Mouse (Mus musculus) MEL (cell line): ENCODE measurements around the gene Klre1. TPM values are rescaled to one million over a fixed set of nuclear protein-coding genes. Genes with fewer than 3 reads are reported as not detected.

Experiments used
- DNase-seq: peaks from one replicate; pipeline ENCODE4 v3.0.0; 2011; ENCODE audit warnings: low read depth, low spot score
- H3K27ac ChIP-seq: 2 replicates; pipeline ENCODE4 v1.5.1; 2012; ENCODE audit warnings: low read depth, mild to moderate bottlenecking, control low read depth, low read length, moderate library complexity; ENCODE audit not compliant: control insufficient read depth
- H3K27me3 ChIP-seq, 2 experiments: fragments of 150-350 bp in 1 of 2; sonication (generic) in 1 of 2; 2 replicates each; pipeline ENCODE4 v1.6.1; 2012; ENCODE audit warnings: low read length in 2 of 2, mild to moderate bottlenecking in 2 of 2, improper control_type of control experiment in 1 of 2, moderate library complexity in 1 of 2; ENCODE audit not compliant: insufficient read depth in 2 of 2, control insufficient read depth in 1 of 2
- H3K36me3 ChIP-seq, 2 experiments: 2 replicates each; pipeline ENCODE4 v1.6.1; 2012 to 2014; ENCODE audit warnings: low read length in 2 of 2, improper control_type of control experiment in 1 of 2, inconsistent platforms in 1 of 2, mild to moderate bottlenecking in 1 of 2; ENCODE audit not compliant: insufficient read depth in 2 of 2, control insufficient read depth in 1 of 2
- H3K4me1 ChIP-seq, 2 experiments: fragments of 150-350 bp in 1 of 2; sonication (generic) in 1 of 2; 2 replicates each; pipeline ENCODE4 v1.6.1; 2012; ENCODE audit warnings: low read length in 2 of 2, improper control_type of control experiment in 1 of 2, mild to moderate bottlenecking in 1 of 2; ENCODE audit not compliant: insufficient read depth in 2 of 2, control insufficient read depth in 1 of 2
- H3K4me3 ChIP-seq, 2 experiments: fragments of 150-350 bp in 1 of 2; sonication (generic) in 1 of 2; 2 replicates each; pipeline ENCODE4 v1.5.1; 2012; ENCODE audit warnings: low read depth in 2 of 2, low read length in 2 of 2, mild to moderate bottlenecking in 2 of 2, moderate library complexity in 2 of 2, control low read depth in 1 of 2, improper control_type of control experiment in 1 of 2; ENCODE audit not compliant: control insufficient read depth in 1 of 2, insufficient read depth in 1 of 2
- H3K79me2 ChIP-seq: 2 replicates; pipeline ENCODE4 v1.6.1; 2012; ENCODE audit warnings: mild to moderate bottlenecking, low read length, moderate library complexity; ENCODE audit not compliant: control insufficient read depth, poor library complexity, insufficient read depth
- H3K9ac ChIP-seq: 2 replicates; pipeline ENCODE4 v1.6.1; 2012; ENCODE audit warnings: low read depth, mild to moderate bottlenecking, control low read depth, low read length, moderate library complexity; ENCODE audit not compliant: control insufficient read depth, poor library complexity, severe bottlenecking
- H3K9me3 ChIP-seq: fragments of 150-350 bp; sonication (generic); replicated peaks from 2 replicates; pipeline ENCODE4 v1.6.1; 2012; ENCODE audit warnings: mild to moderate bottlenecking, low read length, improper control_type of control experiment, moderate library complexity; ENCODE audit not compliant: insufficient read depth
- BHLHE40 ChIP-seq: IDR thresholded peaks from 2 replicates; pipeline ENCODE4 v1.6.1; 2012; ENCODE audit warnings: low read depth, mild to moderate bottlenecking, inconsistent platforms, low read length, improper control_type of control experiment, borderline replicate concordance
- CHD1 ChIP-seq: IDR thresholded peaks from 2 replicates; pipeline ENCODE4 v1.6.1; 2012; ENCODE audit warnings: low read depth, mild to moderate bottlenecking, inconsistent platforms, low read length, improper control_type of control experiment
- CHD2 ChIP-seq: IDR thresholded peaks from 2 replicates; pipeline ENCODE4 v1.6.1; 2011; ENCODE audit warnings: low read length, improper control_type of control experiment
- CTCF ChIP-seq, 3 experiments: IDR thresholded peaks in 2 of 3; conservative IDR thresholded peaks in 1 of 3; 2 replicates each; pipeline ENCODE4 v1.5.1; 2011 to 2012; ENCODE audit warnings: low read length in 3 of 3, low read depth in 2 of 3, mild to moderate bottlenecking in 2 of 3, improper control_type of control experiment in 1 of 3, inconsistent platforms in 1 of 3, mixed read lengths in 1 of 3, moderate library complexity in 1 of 3; ENCODE audit not compliant: control insufficient read depth in 1 of 3, insufficient read depth in 1 of 3, poor library complexity in 1 of 3, severe bottlenecking in 1 of 3
- EP300 ChIP-seq, 2 experiments: IDR thresholded peaks; 2 replicates each; pipeline ENCODE4 v1.6.1; 2011; ENCODE audit warnings: improper control_type of control experiment in 2 of 2, low read length in 2 of 2, low read depth in 1 of 2, mild to moderate bottlenecking in 1 of 2
- ETS1 ChIP-seq: IDR thresholded peaks from 2 replicates; pipeline ENCODE4 v1.6.1; 2012; ENCODE audit warnings: low read depth, mild to moderate bottlenecking, inconsistent platforms, low read length, improper control_type of control experiment, moderate library complexity
- GABPA ChIP-seq: IDR thresholded peaks from 2 replicates; pipeline ENCODE4 v1.6.1; 2012; ENCODE audit warnings: low read depth, mild to moderate bottlenecking, inconsistent platforms, low read length, improper control_type of control experiment, moderate library complexity
- GATA1 ChIP-seq: IDR thresholded peaks from 2 replicates; pipeline ENCODE4 v1.6.1; 2011; ENCODE audit warnings: low read depth, low read length, improper control_type of control experiment
- HCFC1 ChIP-seq: IDR thresholded peaks from 2 replicates; pipeline ENCODE4 v1.6.1; 2012; ENCODE audit warnings: low read depth, mild to moderate bottlenecking, inconsistent platforms, low read length, improper control_type of control experiment, moderate library complexity
- JUND ChIP-seq: IDR thresholded peaks from 2 replicates; pipeline ENCODE4 v1.6.1; 2011; ENCODE audit warnings: low read depth, mild to moderate bottlenecking, improper control_type of control experiment, low read length
- MAZ ChIP-seq: IDR thresholded peaks from 2 replicates; pipeline ENCODE4 v1.6.1; 2012; ENCODE audit warnings: low read depth, mild to moderate bottlenecking, inconsistent platforms, low read length, improper control_type of control experiment
- MXI1 ChIP-seq: IDR thresholded peaks from 2 replicates; pipeline ENCODE4 v1.6.1; 2011; ENCODE audit warnings: mild to moderate bottlenecking, low read depth, low read length, improper control_type of control experiment
- MYB ChIP-seq: IDR thresholded peaks from 2 replicates; pipeline ENCODE4 v1.6.1; 2011; ENCODE audit warnings: mild to moderate bottlenecking, low read depth, low read length, improper control_type of control experiment
- MYC ChIP-seq: IDR thresholded peaks from 2 replicates; pipeline ENCODE4 v1.6.1; 2011; ENCODE audit warnings: low read depth, mild to moderate bottlenecking, low read length, improper control_type of control experiment, moderate library complexity
- POLR2A ChIP-seq, 2 experiments: IDR thresholded peaks; 2 replicates each; pipeline ENCODE4 v1.6.1; 2011 to 2012; ENCODE audit warnings: low read length in 2 of 2, mild to moderate bottlenecking in 2 of 2, control low read depth in 1 of 2, improper control_type of control experiment in 1 of 2, low read depth in 1 of 2, moderate library complexity in 1 of 2; ENCODE audit not compliant: control insufficient read depth in 1 of 2, insufficient read depth in 1 of 2, poor library complexity in 1 of 2
- POLR2AphosphoS2 ChIP-seq: IDR thresholded peaks from 2 replicates; pipeline ENCODE4 v1.6.1; 2011; ENCODE audit warnings: low read length, improper control_type of control experiment
- POLR2AphosphoS5 ChIP-seq: IDR thresholded peaks from 2 replicates; pipeline ENCODE4 v1.6.1; 2012; ENCODE audit warnings: low read depth, borderline replicate concordance, mild to moderate bottlenecking, inconsistent platforms, low read length, moderate library complexity, mixed read lengths
- RAD21 ChIP-seq: IDR thresholded peaks from 2 replicates; pipeline ENCODE4 v1.6.1; 2011; ENCODE audit warnings: mild to moderate bottlenecking, low read depth, low read length, improper control_type of control experiment
- SMC3 ChIP-seq: IDR thresholded peaks from 2 replicates; pipeline ENCODE4 v1.6.1; 2011; ENCODE audit warnings: low read depth, low read length, improper control_type of control experiment
- TAL1 ChIP-seq: IDR thresholded peaks from 2 replicates; pipeline ENCODE4 v1.6.1; 2012; ENCODE audit warnings: mild to moderate bottlenecking, inconsistent platforms, low read length, moderate library complexity, mixed read lengths
- TCF12 ChIP-seq: IDR thresholded peaks from 2 replicates; pipeline ENCODE4 v1.6.1; 2014; ENCODE audit warnings: low read depth, mild to moderate bottlenecking, inconsistent platforms, low read length, improper control_type of control experiment, moderate library complexity
- USF1 ChIP-seq: IDR thresholded peaks from 2 replicates; pipeline ENCODE4 v1.6.1; 2014; ENCODE audit warnings: low read depth, mild to moderate bottlenecking, inconsistent platforms, low read length, improper control_type of control experiment, moderate library complexity
- USF2 ChIP-seq, 2 experiments: IDR thresholded peaks; 2 replicates each; pipeline ENCODE4 v1.6.1; 2011 to 2012; ENCODE audit warnings: improper control_type of control experiment in 2 of 2, low read length in 2 of 2, borderline replicate concordance in 1 of 2, inconsistent platforms in 1 of 2, low read depth in 1 of 2, mild to moderate bottlenecking in 1 of 2; ENCODE audit not compliant: insufficient read depth in 1 of 2
- ZC3H11A ChIP-seq: IDR thresholded peaks from 2 replicates; pipeline ENCODE4 v1.6.1; 2012; ENCODE audit warnings: low read depth, mild to moderate bottlenecking, inconsistent platforms, low read length, improper control_type of control experiment
- ZKSCAN1 ChIP-seq: IDR thresholded peaks from 2 replicates; pipeline ENCODE4 v1.6.1; 2012; ENCODE audit warnings: low read depth, mild to moderate bottlenecking, inconsistent platforms, low read length, improper control_type of control experiment, moderate library complexity
- ZMIZ1 ChIP-seq: IDR thresholded peaks from 2 replicates; pipeline ENCODE4 v1.6.1; 2012; ENCODE audit warnings: low read depth, mild to moderate bottlenecking, inconsistent platforms, low read length, improper control_type of control experiment, moderate library complexity
- ZNF384 ChIP-seq: IDR thresholded peaks from 2 replicates; pipeline ENCODE4 v1.6.1; 2012; ENCODE audit warnings: low read depth, mild to moderate bottlenecking, inconsistent platforms, low read length, improper control_type of control experiment
- polyA plus RNA-seq, 2 experiments: library from polyadenylated mRNA; stranded (reverse) in 1 of 2; unstranded in 1 of 2; fragments of >175 nt in 1 of 2; fragments of >200 nt in 1 of 2; gene quantifications; 2 replicates each; pipeline versions ENCODE4 v1.2.1 to v1.2.4; 2012; ENCODE audit warnings: low replicate concordance in 2 of 2, low read depth in 1 of 2; ENCODE audit not compliant: insufficient read length in 2 of 2, insufficient read depth in 1 of 2, missing spikeins in 1 of 2
- total RNA-seq: library from RNA; depleted of rRNA; stranded (reverse); fragments of 300-350 nt; gene quantifications from 2 replicates; pipeline ENCODE4 v1.2.3, GENCODE M21; 2012

The Klre1 gene
- total and polyA plus RNA-seq, 3 experiments: not detected

- H3K4me1 ChIP-seq: peaks cover 15 to 20% of the 10 kb centered on the region in 2 experiments
- TF ChIP-seq EP300 (IDR thresholded peaks at IDR 0.05; ENCODE audit: low read depth in 1 of 2, low read length in 2 of 2): peak; percentile 42 to 57; a peak in 3 of 4 replicates
- TF ChIP-seq ZKSCAN1: no peak
- no peak for TF ChIP-seq BHLHE40
- no peak for TF ChIP-seq CHD2
- peak; percentile 43; the same call in 1 of the 2 replicates for TF ChIP-seq TCF12
- no peak for TF ChIP-seq SMC3
- no peak for TF ChIP-seq USF2 (IDR thresholded peaks at IDR 0.05; ENCODE audit: borderline replicate concordance in 1 of 2, insufficient read depth in 1 of 2, low read depth in 1 of 2, low read length in 2 of 2)
- TF ChIP-seq TAL1: peak; percentile 56
- no peak for TF ChIP-seq MXI1
- no peak for TF ChIP-seq JUND
- peak; percentile 40; the same call in 1 of the 2 replicates for TF ChIP-seq ETS1
- TF ChIP-seq CHD1: no peak
- peak; percentile 76 for TF ChIP-seq GATA1
- no peak for TF ChIP-seq USF1
- TF ChIP-seq MAZ: peak; percentile 45; the same call in 1 of the 2 replicates
- TF ChIP-seq CTCF (IDR thresholded peaks at IDR 0.05 in 2 of 3, conservative IDR thresholded peaks at IDR 0.05 in 1 of 3; ENCODE audit: control insufficient read depth in 1 of 3, insufficient read depth in 1 of 3, low read depth in 2 of 3, low read length in 3 of 3, poor library complexity in 1 of 3, severe bottlenecking in 1 of 3): no peak
- TF ChIP-seq POLR2AphosphoS2: no peak
- no peak overlapping the region for H3K9ac ChIP-seq
- H3K27me3 ChIP-seq: no peaks in the 10 kb centered on the region; a peak in 1 of 4 replicates
- H3K9me3 ChIP-seq: no peaks in the 10 kb centered on the region
- peak; percentile 76 for DNase-seq
- H3K79me2 ChIP-seq: no peaks in the 10 kb centered on the region
- H3K36me3 ChIP-seq: peaks cover 0 to 16% of the 10 kb centered on the region in 2 experiments; a peak in 2 of 4 replicates
- H3K27ac ChIP-seq: no peak overlapping the region
- H3K4me3 ChIP-seq: no peak overlapping the region
These were observed 20.2 kb upstream of the Klre1 start for GRCm38 (mm10) chr6:129557298-129558023.

GRCm38 (mm10) chr6:129558946-129559640 is 18.6 kb upstream of the Klre1 start:
- H3K79me2 ChIP-seq: no peaks in the 10 kb centered on the region
- H3K27ac ChIP-seq: no peak overlapping the region; the same call in 1 of the 2 replicates
- H3K27me3 ChIP-seq: peaks cover 0 to 3% of the 10 kb centered on the region in 2 experiments; a peak in 3 of 4 replicates
- peak overlapping the region; percentile 35 to 41 for H3K4me3 ChIP-seq
- H3K36me3 ChIP-seq: peaks cover 0 to 16% of the 10 kb centered on the region in 2 experiments; a peak in 2 of 4 replicates
- peak; percentile 81 for DNase-seq
- no peaks in the 10 kb centered on the region for H3K9me3 ChIP-seq
- H3K4me1 ChIP-seq: peaks cover 15 to 20% of the 10 kb centered on the region in 2 experiments
- peak overlapping the region; percentile 45; the same call in 1 of the 2 replicates for H3K9ac ChIP-seq
- TF ChIP-seq USF1 (peak; percentile 69; the same call in 1 of the 2 replicates), GABPA (no peak), POLR2A (IDR thresholded peaks at IDR 0.05; ENCODE audit: control insufficient read depth in 1 of 2, insufficient read depth in 1 of 2, low read depth in 1 of 2, low read length in 2 of 2, poor library complexity in 1 of 2) (no peak), JUND (no peak), USF2 (IDR thresholded peaks at IDR 0.05; ENCODE audit: borderline replicate concordance in 1 of 2, insufficient read depth in 1 of 2, low read depth in 1 of 2, low read length in 2 of 2) (no peak), ZC3H11A (peak; percentile 84), GATA1 (0 out of 2 replicates have a peak, but pooled peaks have one; percentile 1), MYB (no peak), EP300 (IDR thresholded peaks at IDR 0.05; ENCODE audit: low read depth in 1 of 2, low read length in 2 of 2) (no peak), MYC (peak; percentile 73), HCFC1 (0 out of 2 replicates have a peak, but pooled peaks have one; percentile 19), BHLHE40 (peak; percentile 26; the same call in 1 of the 2 replicates), ZMIZ1 (no peak), ZNF384 (no peak), RAD21 (peak; percentile 93), POLR2AphosphoS5 (no peak)
